Mouse (Mus musculus) ES-Bruce4 (cell line): ENCODE data around the gene Slc30a10.

ENCODE experiments used
- EP300 ChIP-seq: IDR thresholded peaks from 2 replicates; pipeline ENCODE4 v1.6.1; 2011; ENCODE audit warnings: low read depth, low read length; ENCODE audit not compliant: insufficient read depth
- POLR2A ChIP-seq: IDR thresholded peaks from one replicate; pipeline ENCODE4 v1.8.1; 2011; ENCODE audit warnings: low read length; ENCODE audit not compliant: insufficient read depth

- TF ChIP-seq EP300 (no peak), POLR2A (no peak)
Measured at GRCm38 (mm10) chr1:185484281-185484680, 29.6 kb downstream of the Slc30a10 start.
